Mouse (Mus musculus) left cerebral cortex, adult 2 months (tissue): ENCODE measurements around the gene Gm8127. TPM values are rescaled to one million over a fixed set of nuclear protein-coding genes. Genes with fewer than 3 reads are reported as not detected.
"Not testable (repeated sequence)": the region's sequence is repeated elsewhere in the genome, so short reads cannot be mapped to it uniquely, and the experiment has no call there.

Experiments
- DNase-seq, 2 experiments: peaks; one replicate each; pipeline ENCODE4 v3.0.0; 2021 to 2022; ENCODE audit warnings: low spot score in 2 of 2, mixed read lengths in 1 of 2; ENCODE audit errors: extremely low spot score in 1 of 2
- H3K27ac ChIP-seq: fragments of 200-600 bp; 2 replicates; pipeline ENCODE4 v1.8.1; 2022
- H3K4me3 ChIP-seq: fragments of 200-600 bp; 2 replicates; pipeline ENCODE4 v1.8.1; 2022
- CTCF ChIP-seq: fragments of 200-600 bp; IDR thresholded peaks from 2 replicates; pipeline ENCODE4 v1.8.1; 2022; ENCODE audit warnings: antibody characterized with exemption, mild to moderate bottlenecking, moderate library complexity
- intact Hi-C: fragments of 180-260 bp; cut with DNase I; formaldehyde crosslinking; loops from one replicate; pipeline ENCODE4 v1.15.1; 2025
- total RNA-seq, 2 experiments: library from RNA; stranded (reverse); gene quantifications; 2 replicates each; pipeline ENCODE4 v1.2.3; 2021

Gene Gm8127
- total RNA-seq, 2 experiments from 2014 or later = not detected

GRCm38 (mm10) chr14:43250549-43251253 is 42.9 kb downstream of the Gm8127 start:
- intact Hi-C loops, H3K4me3 ChIP-seq, DNase-seq, H3K27ac ChIP-seq: not testable (repeated sequence)
- peak; percentile 14 for TF ChIP-seq CTCF

GRCm38 (mm10) chr14:43249611-43250170 is 43.9 kb downstream of the Gm8127 start:
- H3K27ac ChIP-seq, intact Hi-C loops, H3K4me3 ChIP-seq: not testable (repeated sequence)
- DNase-seq = peak in 1 of 2 experiments; percentile 32

Other genes starting within 250 kb of the Gm8127 start
- gene Gm8094, start 217.2 kb downstream of the Gm8127 start, total RNA-seq = not detected
- under 1 TPM; 0.45 to 0.77 TPM for gene Gm8104, start 193.2 kb downstream of the Gm8127 start, total RNA-seq
- gene Gm7233, start 114.0 kb downstream of the Gm8127 start, total RNA-seq = 1 to 10 TPM in 1 of 2 experiments, under 1 TPM in 1; 0.88 to 1.2 TPM
- not detected for gene Gm8122, start 58.5 kb downstream of the Gm8127 start, total RNA-seq
- gene Gm8126, start 35.2 kb downstream of the Gm8127 start, total RNA-seq = 1 to 10 TPM; 1.1 to 2.1 TPM
- under 1 TPM; 0.29 to 0.47 TPM for gene Gm9732, start 18.8 kb downstream of the Gm8127 start, total RNA-seq
- gene 1700001F09Rik, start 54.0 kb upstream of the Gm8127 start, total RNA-seq = 1 to 10 TPM in 1 of 2 experiments, under 1 TPM in 1; 0.79 to 1.0 TPM
- not detected for gene Gm8138, start 122.5 kb upstream of the Gm8127 start, total RNA-seq
- under 1 TPM in 1 of 2 experiments, not detected in 1; 0.93 TPM for gene Gm5799, start 249.7 kb upstream of the Gm8127 start, total RNA-seq